Mouse (Mus musculus): ENCODE results near the gene Kcnk7.

Kcnk7 gene

DNA sequence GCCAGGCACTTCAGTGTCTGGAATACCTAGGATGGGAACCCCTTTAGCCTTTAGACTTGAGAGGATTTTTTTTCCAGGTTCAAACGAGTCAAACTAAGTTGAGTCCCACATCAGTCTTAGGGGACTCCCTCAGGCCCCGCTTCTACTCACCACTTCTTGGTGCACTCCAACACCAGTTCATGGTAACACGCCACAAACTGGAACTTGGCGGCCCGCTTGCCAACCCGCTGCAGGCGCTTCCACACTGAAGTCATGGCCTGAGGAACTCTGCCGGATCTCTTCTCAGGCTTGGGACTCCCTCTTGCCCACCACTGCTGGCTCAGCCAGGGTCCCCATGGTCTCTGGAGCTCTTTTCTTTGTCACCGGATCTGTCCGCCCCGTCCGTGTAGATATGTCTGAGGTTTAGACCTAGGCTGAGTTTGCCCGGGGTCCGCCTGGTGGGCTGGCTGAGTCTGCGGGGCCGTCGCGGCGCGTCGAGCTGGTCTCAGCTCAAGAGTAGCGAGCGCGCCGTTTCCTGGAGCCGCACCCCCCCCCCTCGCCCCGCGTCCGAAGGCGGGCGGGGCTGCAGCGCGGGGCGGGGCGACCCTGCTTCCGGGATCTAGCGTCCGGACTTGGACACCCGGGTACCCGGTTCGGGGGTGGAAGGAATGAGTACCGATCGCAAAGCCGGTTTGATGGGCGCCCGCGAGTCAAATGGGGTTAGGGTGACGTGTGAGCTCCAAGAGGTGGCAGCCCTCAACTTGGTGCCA is 21.8 kb downstream of the Kcnk7 start, which contains the start of gene Ehbp1l1:
TSS of gene Ehbp1l1 (minus strand) at position 551 of the 749 bp plus-strand sequence.
- peak; percentile 83 for DNase-seq

DNA sequence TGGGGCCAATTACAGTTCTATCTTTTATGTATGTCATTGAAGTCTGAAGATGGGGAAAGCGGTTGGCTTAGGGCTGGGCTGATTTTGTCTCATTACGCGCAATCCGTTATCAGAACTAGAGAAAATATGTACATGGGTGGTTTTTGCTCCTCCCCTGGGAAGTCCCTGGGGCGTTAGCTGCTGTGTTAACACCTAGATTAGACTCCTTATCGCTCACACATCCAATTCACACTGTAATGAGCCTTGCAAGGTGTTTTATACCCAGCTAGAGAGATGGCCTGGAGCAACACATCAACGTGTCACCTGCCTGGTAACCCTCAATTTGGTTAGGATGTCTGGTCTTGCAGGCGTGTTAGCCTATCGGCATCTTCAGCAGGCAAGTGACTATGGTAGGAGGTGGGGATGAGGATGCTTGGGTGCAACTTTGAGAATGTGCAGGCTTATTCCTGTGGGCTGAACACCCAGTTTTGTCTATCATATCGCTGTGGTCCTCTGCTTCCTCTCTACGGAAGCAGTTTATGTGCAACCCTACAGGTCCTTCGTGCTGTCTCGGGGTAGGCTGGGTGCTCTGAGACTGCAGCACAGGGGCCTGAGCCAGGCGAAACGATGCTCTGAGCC is 22.9 kb downstream of the Kcnk7 start:
- DNase-seq = peak; percentile 5

DNA sequence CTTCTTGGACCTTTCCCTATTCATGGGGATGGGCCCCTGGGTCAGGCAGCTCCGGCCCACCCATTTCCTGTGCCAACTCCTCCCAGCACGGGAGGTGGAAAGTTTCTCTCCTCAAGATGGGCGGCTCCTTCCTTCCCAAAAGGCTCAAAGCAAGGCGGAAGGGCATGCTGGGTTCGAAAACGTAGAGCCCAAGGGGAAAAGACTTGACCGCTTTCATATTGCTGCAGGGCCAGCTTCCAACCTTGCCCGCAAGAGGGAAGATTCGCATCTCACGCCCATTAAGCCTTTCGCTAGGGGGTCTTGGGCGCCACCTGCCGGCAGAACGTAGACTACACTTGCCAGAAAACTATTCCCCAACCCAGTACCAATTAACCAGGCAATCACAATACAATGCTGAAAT is 23.5 kb downstream of the Kcnk7 start:
- DNase-seq = peak; percentile 90

DNA sequence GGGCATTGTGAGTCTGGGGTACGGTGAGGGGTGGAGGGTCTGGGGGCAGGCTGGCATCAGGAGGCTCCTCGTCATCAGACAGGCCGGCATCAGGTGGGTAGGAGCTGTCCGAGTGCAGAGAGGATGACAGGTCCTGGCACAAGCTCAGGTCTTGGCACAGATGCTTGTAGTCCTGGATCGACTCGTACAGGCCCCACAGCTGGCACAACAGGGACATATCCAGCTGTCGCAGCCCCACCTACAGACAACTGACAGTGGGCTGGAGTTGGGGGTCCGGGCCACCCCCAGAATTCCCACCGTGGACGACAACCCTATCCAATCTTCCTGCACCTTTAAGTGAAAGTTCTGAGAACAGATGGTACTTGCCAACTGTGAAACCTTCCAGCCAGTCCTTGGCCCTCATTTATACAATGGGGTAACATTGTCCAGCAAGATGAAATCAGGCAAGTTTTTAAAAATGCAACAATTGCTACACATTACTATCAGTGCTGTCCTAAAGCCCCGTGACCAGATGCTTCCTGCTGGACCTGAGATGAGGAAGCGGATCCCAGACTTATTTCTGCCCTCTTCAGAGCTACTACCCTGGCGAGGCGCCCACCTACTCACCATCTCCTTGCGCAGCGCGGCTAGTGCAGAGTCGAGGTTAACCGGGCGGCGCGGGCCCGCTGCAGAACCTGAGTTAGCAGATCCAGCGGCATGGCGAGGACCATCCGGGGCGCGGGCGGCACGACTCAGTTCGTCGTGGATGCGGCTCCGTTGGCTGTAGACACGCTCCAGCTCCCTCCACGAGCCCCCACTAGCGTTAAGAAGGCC is 24.7 kb downstream of the Kcnk7 start:
- DNase-seq = peak; percentile 66

DNA sequence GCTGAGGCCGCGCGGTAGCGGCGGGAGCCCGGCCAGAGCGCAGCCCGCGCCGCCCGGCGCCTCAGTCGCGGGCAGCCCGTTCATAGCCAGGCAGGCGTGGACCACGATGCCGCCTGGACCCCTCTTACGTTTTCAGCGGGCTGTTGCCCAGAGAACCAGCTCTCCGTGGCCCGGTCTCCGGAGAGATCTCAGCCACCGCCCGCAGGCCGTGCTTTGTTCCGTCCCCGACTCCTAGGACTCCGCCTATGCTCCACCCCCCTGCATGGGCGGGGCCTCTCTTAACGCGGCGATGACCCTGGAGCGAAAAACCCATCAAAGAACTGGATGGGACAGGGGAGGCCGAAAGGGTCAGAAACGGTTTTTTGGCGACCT is 25.3 kb downstream of the Kcnk7 start, which contains the start of gene Fam89b:
TSS of gene Fam89b (minus strand) at position 210 of the 372 bp plus-strand sequence.
- DNase-seq = peak; percentile 90

DNA sequence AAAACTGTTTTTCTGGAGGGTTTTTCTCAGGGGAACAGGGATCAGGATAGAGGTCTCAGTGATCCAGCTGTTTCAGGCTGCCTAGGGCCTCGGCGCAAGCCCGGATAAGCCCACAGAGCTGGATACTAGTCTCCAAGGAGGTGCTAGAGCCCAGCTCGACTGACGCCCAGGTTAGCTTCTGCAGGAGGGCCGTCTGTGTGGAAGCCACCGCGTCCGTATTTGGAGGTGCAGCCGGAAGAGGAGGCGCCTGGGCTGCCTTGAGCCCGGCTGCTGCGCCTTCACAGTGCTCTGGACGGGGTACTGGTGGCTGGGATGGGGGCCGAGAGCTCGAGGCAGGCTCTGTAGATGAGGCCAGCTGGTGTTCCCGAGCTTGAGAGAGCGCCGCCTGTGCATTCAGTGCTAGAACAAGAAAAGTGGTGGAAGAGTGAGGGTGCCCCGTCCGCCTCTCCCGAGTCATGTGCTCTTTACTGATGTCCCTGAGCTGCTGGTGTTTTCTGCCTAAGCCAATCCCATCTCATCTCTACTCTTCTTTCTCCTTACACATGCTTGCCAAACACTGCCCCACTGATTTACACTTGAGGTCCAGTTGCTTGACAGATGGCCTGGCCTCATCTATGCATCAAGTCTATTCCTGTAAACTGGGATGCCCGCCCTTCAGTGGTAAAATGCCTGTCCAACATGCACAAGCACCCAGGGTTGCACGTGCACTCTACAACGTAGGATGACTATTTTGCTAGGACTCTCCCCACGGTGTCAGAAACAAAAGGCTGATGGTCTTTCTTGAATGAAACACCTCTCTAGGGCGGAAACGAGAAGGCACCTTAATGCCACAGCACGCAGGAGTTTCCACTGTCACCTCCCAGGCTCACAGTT is 26.4 kb downstream of the Kcnk7 start:
- peak; percentile 66 for DNase-seq

DNA sequence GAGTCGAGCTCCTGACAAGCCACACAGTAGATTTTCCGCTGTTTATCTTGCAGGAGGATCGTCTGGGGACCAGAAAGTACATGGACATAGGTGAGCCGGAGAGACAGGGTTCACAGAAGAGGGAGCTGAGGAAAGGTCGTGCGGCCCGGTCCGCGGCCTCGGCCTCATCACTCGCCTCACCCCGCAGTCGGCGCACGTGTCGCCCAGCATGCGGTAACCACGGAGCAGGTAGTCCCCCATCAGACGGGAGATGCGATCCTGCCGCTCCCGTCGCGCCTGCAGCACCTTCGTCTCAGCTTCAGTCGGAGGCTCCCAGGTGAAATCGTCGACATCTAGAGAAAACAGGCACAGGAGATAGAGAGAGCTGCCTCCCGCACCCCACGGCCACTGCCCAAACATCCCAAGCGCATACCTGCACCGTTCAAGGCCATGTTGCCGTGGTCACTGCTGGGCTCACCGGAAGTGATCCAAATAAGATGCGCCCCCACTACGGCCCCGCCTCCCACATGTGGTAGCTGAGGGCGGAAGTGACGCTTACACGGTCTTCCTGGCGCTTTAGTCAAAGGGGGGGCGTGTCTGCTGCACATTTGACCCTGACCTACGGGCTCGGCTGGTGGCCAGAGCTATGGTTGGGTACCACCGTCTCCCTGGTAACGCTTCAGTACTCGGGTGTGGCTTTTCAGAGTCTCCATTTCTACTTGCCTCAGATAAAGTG is 27.3 kb downstream of the Kcnk7 start:
- DNase-seq = peak; percentile 90

DNA sequence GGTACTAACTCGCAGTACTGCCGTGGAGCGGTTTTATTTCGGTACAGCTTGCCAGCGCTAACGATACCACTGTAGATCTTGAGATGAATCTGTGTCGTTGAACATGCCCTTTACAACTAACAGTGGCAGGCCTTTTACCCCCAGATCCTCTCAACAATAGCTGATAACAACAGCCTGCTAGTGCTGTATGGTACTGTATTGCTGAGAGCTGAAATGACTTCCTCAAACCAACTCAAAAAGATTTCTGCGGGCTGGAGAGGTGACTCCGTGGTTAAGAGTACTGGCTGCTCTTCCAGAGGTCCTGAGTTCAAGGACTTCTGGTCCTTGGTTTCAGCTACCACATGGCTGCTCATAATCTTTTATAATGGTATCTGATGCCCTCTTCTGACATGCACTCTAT is 30.2 kb downstream of the Kcnk7 start:
- DNase-seq = no peak

DNA sequence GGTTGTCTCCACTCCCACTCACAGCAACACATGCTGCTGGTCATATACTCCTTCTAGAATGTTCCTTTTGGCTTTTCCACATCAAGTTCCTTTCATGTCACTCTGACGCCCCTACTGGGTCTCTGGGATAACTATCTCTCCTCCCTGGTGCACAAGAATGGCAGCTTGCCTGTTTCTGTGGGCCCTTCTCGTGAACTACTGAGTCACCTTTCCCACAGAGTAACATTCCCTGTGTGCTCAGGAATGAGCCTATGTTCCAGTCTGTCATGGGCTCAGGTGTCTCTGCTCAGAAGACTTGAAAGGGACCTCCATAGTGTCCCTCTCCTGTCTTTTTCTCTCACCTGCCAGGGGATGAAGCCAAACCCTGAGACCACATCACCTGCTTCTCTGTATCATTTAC is 35.3 kb downstream of the Kcnk7 start:
- DNase-seq = no peak

DNA sequence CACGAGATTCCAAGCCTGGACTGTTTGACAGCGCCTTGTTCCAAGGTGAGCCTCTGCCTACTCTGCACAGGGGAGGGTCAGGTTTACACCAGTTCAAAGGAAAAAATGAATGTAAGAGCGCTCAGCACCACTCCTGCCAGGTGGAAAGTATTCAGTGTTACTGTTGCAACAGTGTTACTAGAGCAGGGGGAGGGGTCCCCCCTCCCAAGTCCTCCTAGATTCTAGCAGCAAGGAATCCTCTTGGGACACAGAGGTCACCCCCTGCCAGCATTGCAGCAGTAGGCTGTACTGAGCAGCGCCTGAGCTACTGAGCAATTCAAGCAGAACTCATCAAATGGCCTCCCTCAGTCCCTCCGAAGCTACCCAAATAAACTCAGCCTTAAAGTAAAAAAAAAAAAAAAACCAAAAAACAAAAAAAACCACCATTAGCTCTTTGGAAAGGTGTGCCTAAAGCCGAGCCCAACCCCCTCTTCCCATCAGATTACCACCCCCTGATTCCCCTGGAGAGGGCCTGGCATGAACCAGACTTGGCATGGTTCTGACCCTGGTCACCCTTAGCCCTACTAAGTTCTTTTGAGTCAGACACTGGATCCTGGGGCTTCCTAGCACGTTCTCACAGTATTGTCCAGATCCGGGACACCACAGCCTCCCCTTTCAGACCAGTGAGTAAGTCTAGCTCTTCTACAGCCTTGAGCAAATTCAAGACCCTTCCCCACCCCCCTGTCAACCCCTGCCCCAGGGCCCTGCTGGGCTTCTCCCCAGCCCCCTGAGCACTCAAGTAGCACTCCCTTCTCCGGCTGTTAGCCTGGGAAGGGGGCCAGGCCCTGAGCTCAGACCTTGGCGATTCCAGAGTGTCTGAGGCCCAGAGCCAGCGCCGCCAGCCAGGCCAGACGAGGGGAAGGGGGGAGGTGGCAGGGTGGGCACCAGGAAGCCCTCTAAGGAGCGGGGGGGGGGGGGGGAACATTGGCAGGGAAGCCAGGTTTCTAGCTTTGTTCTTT is 36.5 kb downstream of the Kcnk7 start, which contains the start of gene Ltbp3:
TSS of gene Ltbp3 (plus strand) at position 585 of the 998 bp plus-strand sequence.
- no peak for DNase-seq

DNA sequence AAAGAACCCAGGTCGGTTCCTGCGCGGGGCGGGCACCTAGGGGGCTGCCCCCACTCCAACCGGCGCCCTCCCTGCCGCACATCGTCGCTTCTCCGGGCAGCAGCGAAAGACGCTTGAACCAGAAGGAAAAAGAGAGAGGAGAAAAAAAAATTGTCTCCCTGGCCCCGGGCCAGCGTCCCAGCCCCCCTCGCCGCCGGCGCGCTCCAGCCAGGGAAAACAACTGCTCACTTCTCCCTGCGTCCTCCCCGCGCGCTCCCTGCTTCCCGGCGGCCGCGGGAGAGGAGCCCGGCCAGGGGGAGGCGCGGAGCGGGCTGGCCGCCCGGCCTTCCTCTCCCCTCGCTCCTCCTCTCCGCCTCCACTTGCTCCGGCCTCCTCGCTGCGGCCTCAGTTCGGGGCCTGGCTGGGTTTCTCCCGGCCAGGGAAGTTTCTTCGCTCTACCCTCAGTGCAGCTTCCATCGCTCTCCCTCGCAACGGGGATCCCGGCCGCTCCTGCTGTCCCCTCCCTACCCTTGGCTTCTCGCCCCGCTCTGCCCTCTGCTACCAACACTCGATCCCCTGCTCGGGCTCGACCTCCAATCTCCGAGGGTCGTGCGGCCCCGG is 37.6 kb downstream of the Kcnk7 start:
- DNase-seq = no peak

DNA sequence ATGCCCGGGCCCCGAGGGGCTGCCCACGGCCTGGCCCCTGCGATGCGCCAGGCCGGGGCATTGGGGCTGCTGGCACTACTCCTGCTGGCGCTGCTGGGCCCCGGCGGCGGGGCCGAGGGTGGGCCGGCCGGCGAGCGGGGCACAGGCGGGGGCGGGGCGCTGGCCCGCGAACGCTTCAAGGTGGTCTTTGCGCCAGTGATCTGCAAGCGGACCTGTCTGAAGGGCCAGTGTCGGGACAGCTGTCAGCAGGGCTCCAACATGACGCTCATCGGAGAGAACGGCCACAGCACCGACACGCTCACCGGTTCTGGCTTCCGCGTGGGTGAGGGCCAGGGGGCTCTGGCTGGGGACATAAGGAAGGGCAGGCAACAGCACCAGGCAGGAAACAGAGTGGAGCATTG is 38.1 kb downstream of the Kcnk7 start:
- no peak for DNase-seq

DNA sequence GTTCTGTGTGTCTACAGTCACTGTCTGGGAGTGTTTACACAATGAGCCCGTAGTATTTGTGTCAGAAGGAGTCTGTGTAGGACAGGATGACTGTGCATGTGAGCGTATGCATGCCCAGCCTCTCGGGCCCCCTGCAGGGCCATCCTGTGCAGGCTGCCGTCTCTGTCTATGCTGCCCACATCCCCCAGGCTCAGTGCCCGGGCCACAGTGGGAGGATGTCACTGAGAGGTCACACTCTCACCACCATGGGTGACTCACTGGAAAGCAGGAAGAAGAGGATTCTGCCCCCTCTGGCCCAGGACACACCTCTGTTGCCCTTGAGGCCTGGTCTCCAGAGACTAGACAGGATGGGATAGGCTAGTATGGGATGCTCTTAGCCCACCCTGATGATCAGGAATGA is 39.4 kb downstream of the Kcnk7 start:
- DNase-seq = no peak

DNA sequence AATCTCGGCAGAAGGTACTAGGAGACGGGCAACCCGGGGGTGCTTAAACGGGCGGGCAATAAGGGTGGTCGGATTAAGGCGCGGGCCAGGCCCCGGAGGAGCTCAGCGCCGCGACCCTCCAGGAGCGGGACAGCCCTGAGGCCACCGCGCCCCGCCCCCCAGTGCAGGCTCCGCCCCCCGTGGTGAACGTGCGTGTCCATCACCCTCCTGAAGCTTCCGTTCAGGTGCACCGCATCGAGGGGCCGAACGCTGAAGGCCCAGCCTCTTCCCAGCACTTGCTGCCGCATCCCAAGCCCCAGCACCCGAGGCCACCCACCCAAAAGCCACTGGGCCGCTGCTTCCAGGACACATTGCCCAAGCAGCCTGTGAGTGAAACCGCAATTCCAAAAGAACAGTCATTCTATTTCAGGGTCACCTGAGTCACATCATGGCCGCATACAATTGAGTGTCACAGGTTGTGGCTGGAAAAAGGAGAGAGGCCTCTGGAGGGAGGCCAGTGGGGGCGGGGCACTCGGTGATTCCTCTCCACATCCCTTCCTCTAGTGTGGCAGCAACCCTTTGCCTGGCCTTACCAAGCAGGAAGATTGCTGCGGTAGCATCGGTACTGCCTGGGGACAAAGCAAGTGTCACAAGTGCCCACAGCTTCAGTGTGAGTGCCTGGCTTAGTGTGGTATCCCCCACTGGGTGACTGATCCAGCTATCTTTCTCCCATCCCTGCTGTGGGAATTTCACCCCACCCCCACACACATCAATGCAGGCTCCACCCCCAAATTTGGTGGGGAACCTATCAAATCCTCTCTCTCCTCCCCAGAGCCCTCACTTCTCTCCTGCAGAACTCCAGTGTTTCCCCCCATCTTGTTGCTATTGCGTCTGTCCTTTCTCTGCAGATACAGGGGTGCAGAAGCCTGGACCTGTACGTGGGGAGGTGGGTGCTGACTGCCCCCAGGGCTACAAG is 41.9 kb downstream of the Kcnk7 start:
- DNase-seq = peak; percentile 48

DNA sequence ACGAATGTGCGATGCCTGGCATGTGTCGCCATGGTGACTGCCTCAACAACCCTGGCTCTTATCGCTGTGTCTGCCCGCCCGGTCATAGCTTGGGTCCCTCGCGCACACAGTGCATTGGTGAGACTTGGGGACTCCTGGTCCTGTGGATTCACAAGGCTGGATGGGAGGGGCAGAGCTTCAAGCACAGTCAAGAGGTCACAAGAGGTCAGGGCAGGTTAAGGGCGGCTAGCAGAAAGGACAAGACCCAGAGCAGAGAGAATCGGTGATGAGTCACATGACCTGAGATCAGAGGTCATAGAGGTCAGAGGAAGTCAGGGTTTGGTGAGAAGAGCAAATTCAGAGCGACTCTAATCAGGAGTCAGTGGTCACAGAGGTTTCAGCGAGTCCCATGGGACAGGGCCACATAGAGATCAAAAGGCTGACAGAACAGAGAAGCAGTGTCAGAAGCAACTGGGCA is 42.8 kb downstream of the Kcnk7 start:
- DNase-seq = no peak

DNA sequence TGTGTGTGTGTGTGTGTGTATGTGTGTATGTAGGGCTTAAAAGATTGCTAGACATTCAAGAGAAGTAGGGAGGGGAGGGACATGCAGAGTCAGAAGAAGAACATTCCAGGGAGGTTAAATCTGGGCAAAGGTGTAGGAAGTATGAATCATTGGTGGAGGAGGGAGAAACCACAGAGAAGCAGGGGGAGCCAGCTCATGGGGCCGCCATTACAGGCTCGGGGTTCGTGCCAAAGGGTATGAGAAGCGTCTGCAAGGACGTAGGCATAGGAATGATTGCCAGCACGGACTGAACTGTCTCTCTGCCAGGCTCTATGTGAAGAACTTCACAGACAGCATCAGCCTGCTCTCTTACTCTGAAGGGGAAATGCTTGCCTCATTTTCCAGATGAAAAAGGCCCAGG is 45.3 kb downstream of the Kcnk7 start:
- no peak for DNase-seq

DNA sequence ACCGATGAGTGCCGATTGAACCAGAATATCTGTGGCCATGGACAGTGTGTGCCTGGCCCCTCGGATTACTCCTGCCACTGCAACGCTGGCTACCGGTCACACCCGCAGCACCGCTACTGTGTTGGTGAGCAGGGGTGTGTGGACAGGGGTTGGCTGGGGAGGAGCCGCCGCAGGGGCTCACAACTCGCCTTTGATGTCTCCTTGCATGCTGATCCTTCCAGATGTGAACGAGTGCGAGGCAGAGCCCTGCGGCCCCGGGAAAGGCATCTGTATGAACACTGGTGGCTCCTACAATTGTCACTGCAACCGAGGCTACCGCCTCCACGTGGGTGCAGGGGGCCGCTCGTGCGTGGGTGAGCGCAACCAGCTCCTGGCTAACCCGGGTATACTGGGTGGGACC is 46.8 kb downstream of the Kcnk7 start:
- DNase-seq = no peak

DNA sequence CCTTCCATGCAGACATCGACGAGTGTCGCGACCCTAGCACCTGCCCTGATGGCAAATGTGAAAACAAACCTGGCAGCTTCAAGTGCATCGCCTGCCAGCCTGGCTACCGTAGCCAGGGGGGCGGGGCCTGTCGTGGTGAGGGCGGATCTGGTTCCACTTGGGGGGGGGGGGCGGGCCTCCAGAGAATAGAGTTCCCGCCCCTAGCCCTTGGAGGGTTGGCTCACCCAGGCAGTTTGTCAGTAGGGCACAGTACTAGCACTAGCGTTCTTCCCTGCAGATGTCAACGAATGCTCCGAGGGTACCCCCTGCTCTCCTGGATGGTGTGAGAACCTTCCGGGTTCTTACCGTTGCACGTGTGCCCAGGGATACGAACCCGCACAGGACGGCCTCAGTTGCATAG is 47.6 kb downstream of the Kcnk7 start:
- peak; percentile 65 for DNase-seq

All from thymus, postnatal 14 days (tissue).